Mouse (Mus musculus): ENCODE measurements around the gene Gmpr. TPM values are rescaled to one million over a fixed set of nuclear protein-coding genes. Genes with fewer than 3 reads are reported as not detected.

The Gmpr gene
- 1 to 10 TPM; 1.7 to 1.8 TPM for total RNA-seq (2023)

DNA sequence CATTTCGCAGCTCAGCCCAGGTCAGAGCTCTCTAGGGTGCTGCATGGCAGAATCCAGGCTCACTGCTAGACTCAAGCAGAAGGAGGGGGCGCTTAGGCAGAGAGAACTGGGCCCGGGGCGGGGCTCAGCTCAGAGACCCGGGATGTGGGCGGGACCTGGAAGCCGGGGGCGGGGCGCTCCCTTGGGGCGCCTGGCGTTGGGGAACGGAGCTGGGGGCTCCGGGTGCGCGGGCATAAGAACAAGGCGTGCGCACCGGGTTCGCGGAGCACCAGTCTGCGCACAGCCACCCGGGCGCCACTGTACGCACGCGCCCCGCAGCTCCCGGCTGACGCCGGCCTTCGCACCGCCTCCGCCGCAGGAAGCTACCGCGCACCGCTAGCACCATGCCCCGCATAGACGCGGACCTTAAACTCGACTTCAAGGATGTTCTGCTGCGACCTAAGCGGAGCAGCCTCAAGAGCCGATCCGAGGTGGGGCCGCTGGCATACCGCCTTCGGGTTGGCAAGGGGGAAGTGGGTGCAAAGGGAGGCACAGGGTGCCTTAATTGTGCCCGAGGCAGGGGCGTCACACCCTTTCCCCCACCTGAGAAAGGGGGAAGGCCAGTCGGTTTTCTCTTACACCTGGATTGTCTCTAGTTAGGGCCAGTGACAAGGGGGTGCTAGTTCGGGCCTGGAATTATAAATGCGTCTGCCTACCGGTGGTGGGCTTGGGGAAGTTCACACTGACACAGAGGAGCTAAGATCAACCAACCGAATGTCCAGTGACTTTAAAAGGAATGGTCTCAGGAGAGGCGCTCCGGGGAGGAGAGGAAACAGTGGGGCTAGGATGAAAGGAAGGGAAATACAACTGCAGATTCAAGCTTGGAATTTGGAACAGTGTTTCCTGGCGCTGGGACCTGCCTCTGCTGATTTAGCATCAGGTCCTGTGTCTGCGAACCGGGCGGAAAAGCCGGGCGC is at the start of gene Gmpr:
Gene Gmpr (plus strand): TSS at position 171 of the 956 bp plus-strand sequence.

Other genes starting within 250 kb of the Gmpr start
- 10 to 100 TPM; 18.5 to 21.2 TPM for gene Mylip, start 117.7 kb upstream of the Gmpr start, total RNA-seq (2023)

Measured in neutrophil, adult 83 days (primary cell).